Mouse (Mus musculus): Measurements from ENCODE around the gene Larp4b. TPM values are rescaled to one million over a fixed set of nuclear protein-coding genes. Genes with fewer than 3 reads are reported as not detected.

Gene Larp4b
- polyA plus RNA-seq, 1 experiment from 2014 or later = 37.9 TPM

- no peaks in the 10 kb centered on the region for H3K27me3 ChIP-seq (ENCODE audit: control insufficient read depth, insufficient read depth, low read length)
- no peak overlapping the region for H3K4me3 ChIP-seq (replicated peaks; ENCODE audit: low read length)
- H3K36me3 ChIP-seq (ENCODE audit: control insufficient read depth, insufficient read depth, low read length) = no peaks in the 10 kb centered on the region
- ATAC-seq (ENCODE audit: insufficient read depth, low FRiP score) = no peak
- no peaks in the 10 kb centered on the region for H3K9me3 ChIP-seq (replicated peaks; ENCODE audit: control insufficient read depth, low read length)
- no peak overlapping the region for H3K27ac ChIP-seq (ENCODE audit: low read length)
- H3K9ac ChIP-seq (ENCODE audit: low read length) = no peak overlapping the region
- 92% methylated on average over 3 of the region's 3 CpGs for WGBS
- H3K4me1 ChIP-seq (ENCODE audit: control insufficient read depth, insufficient read depth, low read length) = no peaks in the 10 kb centered on the region
- no peak overlapping the region for H3K4me2 ChIP-seq (ENCODE audit: low read depth, low read length)
These were observed 20.1 kb downstream of the Larp4b start for GRCm38 (mm10) chr13:9113735-9114134.

DNA sequence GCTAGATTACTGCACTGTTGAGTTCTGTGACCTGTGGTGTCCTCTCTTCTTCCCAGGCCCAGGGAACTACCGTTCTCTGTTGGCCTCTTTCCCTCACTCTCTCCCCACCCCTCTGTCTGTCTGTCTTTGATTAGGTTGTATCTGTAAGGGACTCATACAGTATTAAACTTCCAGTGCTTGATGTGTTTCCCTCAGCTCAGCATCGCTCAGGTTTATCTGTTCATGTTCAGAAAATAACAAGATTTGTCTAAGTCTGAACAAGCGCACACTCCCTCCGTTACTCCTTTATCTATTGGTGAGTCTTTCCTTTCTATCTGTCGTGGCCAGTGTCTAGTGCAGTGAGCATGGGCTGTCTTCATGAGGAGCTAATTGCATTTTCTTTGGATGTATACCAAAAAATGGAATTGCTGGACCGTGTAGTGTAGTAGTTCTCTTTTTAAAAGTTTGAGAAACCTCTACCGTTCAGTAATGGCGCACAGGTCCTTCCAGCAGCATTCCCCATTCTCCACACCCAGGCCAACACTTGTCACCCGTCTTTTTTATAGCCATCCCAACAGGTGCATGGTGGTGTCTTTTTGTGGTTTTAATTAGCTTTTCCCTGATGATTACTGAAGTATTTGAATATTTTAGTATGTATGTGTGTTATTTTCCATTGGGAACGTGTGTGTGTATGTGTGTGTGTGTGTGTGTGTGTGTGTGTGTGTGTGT, 27.3 kb downstream of the Larp4b start:
- H3K4me3 ChIP-seq (replicated peaks; ENCODE audit: low read length) = no peak overlapping the region
- no peak overlapping the region for H3K27ac ChIP-seq (ENCODE audit: low read length)
- H3K27me3 ChIP-seq (ENCODE audit: control insufficient read depth, insufficient read depth, low read length) = no peaks in the 10 kb centered on the region
- no peaks in the 10 kb centered on the region for H3K9me3 ChIP-seq (replicated peaks; ENCODE audit: control insufficient read depth, low read length)
- 86% methylated on average over 10 of the region's 10 CpGs for WGBS
- ATAC-seq (ENCODE audit: insufficient read depth, low FRiP score) = no peak
- H3K4me2 ChIP-seq (ENCODE audit: low read depth, low read length) = no peak overlapping the region
- peaks cover 16% of the 10 kb centered on the region for H3K36me3 ChIP-seq (ENCODE audit: control insufficient read depth, insufficient read depth, low read length)
- H3K4me1 ChIP-seq (ENCODE audit: control insufficient read depth, insufficient read depth, low read length) = no peaks in the 10 kb centered on the region
- H3K9ac ChIP-seq (ENCODE audit: low read length) = no peak overlapping the region

GRCm38 (mm10) chr13:9122045-9122444, 28.4 kb downstream of the Larp4b start:
- peaks cover 16% of the 10 kb centered on the region for H3K36me3 ChIP-seq (ENCODE audit: control insufficient read depth, insufficient read depth, low read length)
- no peak overlapping the region for H3K27ac ChIP-seq (ENCODE audit: low read length)
- 89% methylated on average over 4 of the region's 4 CpGs for WGBS
- no peak overlapping the region for H3K9ac ChIP-seq (ENCODE audit: low read length)
- H3K27me3 ChIP-seq (ENCODE audit: control insufficient read depth, insufficient read depth, low read length) = no peaks in the 10 kb centered on the region
- no peak for ATAC-seq (ENCODE audit: insufficient read depth, low FRiP score)
- H3K4me3 ChIP-seq (replicated peaks; ENCODE audit: low read length) = no peak overlapping the region
- H3K4me2 ChIP-seq (ENCODE audit: low read depth, low read length) = no peak overlapping the region
- H3K9me3 ChIP-seq (replicated peaks; ENCODE audit: control insufficient read depth, low read length) = no peaks in the 10 kb centered on the region
- no peaks in the 10 kb centered on the region for H3K4me1 ChIP-seq (ENCODE audit: control insufficient read depth, insufficient read depth, low read length)

- Histone ChIP-seq H3K4me2 (ENCODE audit: low read depth, low read length) (no peak overlapping the region), H3K4me1 (ENCODE audit: control insufficient read depth, insufficient read depth, low read length) (no peaks in the 10 kb centered on the region), H3K9me3 (replicated peaks; ENCODE audit: control insufficient read depth, low read length) (no peaks in the 10 kb centered on the region), H3K36me3 (ENCODE audit: control insufficient read depth, insufficient read depth, low read length) (peaks cover 16% of the 10 kb centered on the region), H3K27ac (ENCODE audit: low read length) (no peak overlapping the region), H3K9ac (ENCODE audit: low read length) (no peak overlapping the region), H3K27me3 (ENCODE audit: control insufficient read depth, insufficient read depth, low read length) (no peaks in the 10 kb centered on the region), H3K4me3 (replicated peaks; ENCODE audit: low read length) (no peak overlapping the region)
- no peak for ATAC-seq (ENCODE audit: insufficient read depth, low FRiP score)
- WGBS = 86% methylated on average over 7 of the region's 7 CpGs
These were observed 31.5 kb downstream of the Larp4b start for GRCm38 (mm10) chr13:9125193-9125592.

GRCm38 (mm10) chr13:9127715-9128114, 34.0 kb downstream of the Larp4b start:
- no peaks in the 10 kb centered on the region for H3K9me3 ChIP-seq (replicated peaks; ENCODE audit: control insufficient read depth, low read length)
- H3K27me3 ChIP-seq (ENCODE audit: control insufficient read depth, insufficient read depth, low read length) = no peaks in the 10 kb centered on the region
- ATAC-seq (ENCODE audit: insufficient read depth, low FRiP score) = no peak
- H3K4me1 ChIP-seq (ENCODE audit: control insufficient read depth, insufficient read depth, low read length) = no peaks in the 10 kb centered on the region
- WGBS = 79% methylated on average over 4 of the region's 4 CpGs
- no peak overlapping the region for H3K27ac ChIP-seq (ENCODE audit: low read length)
- no peak overlapping the region for H3K4me3 ChIP-seq (replicated peaks; ENCODE audit: low read length)
- H3K9ac ChIP-seq (ENCODE audit: low read length) = no peak overlapping the region
- no peak overlapping the region for H3K4me2 ChIP-seq (ENCODE audit: low read depth, low read length)
- peaks cover 21% of the 10 kb centered on the region for H3K36me3 ChIP-seq (ENCODE audit: control insufficient read depth, insufficient read depth, low read length)

DNA sequence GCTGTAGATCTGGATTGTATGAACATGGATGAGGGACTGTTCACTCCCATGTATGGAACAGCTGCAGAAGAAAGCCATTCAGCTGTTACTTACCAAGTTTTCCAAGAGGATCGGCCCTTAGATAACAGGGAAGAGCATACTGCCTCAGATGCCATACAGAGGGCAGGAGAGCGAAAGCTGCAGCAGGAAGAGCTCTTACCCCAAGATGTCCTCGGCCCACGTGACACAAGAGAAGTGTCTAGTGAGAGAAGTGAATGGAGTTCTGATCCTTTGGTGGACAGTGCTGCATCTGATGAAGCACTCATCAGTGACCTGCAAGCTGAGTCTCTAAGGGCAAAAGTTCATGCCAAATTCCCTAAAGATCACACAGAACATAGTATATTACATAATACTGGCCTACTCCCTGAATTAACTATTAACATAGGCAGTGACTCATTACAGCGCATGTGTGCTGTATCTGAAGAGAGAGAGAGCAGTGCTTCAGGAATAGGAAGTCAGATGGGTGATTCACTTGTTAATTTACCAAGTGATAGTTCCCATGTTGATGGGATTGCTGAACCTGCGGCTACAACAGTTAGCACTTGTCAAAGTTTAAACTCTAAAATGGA, 35.1 kb downstream of the Larp4b start:
- no peaks in the 10 kb centered on the region for H3K4me1 ChIP-seq (ENCODE audit: control insufficient read depth, insufficient read depth, low read length)
- no peak overlapping the region for H3K4me2 ChIP-seq (ENCODE audit: low read depth, low read length)
- ATAC-seq (ENCODE audit: insufficient read depth, low FRiP score) = no peak
- no peak overlapping the region for H3K4me3 ChIP-seq (replicated peaks; ENCODE audit: low read length)
- peaks cover 15% of the 10 kb centered on the region; the same call in 1 of the 2 replicates for H3K36me3 ChIP-seq (ENCODE audit: control insufficient read depth, insufficient read depth, low read length)
- WGBS = 92% methylated on average over 6 of the region's 6 CpGs
- H3K27ac ChIP-seq (ENCODE audit: low read length) = peak overlapping the region; percentile 27; the same call in 1 of the 2 replicates
- H3K9ac ChIP-seq (ENCODE audit: low read length) = no peak overlapping the region
- no peaks in the 10 kb centered on the region for H3K9me3 ChIP-seq (replicated peaks; ENCODE audit: control insufficient read depth, low read length)
- no peaks in the 10 kb centered on the region for H3K27me3 ChIP-seq (ENCODE audit: control insufficient read depth, insufficient read depth, low read length)

DNA sequence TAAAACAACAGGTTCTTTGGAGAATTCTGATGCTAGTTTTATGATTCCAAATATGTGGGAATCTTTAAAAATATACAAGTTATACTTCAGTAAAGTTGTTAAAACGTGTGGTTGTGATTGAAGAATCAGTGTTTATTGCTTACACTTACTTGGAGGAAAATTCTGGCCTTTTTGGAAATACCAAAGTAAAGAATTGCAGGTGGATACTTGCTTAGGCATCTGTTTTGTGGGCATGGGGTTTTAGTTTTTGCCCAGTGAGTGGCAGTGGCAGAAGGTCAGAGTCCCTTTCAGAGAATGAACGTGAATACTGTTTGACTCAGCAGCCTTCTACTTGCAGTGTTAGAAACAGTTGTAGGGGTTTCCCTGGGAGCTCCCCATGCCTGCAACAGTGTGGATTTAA, 40.7 kb downstream of the Larp4b start:
- WGBS = 82% methylated on average over 2 of the region's 2 CpGs
- no peak for ATAC-seq (ENCODE audit: insufficient read depth, low FRiP score)
- Histone ChIP-seq H3K4me1 (ENCODE audit: control insufficient read depth, insufficient read depth, low read length) (no peaks in the 10 kb centered on the region), H3K4me2 (ENCODE audit: low read depth, low read length) (no peak overlapping the region), H3K27me3 (ENCODE audit: control insufficient read depth, insufficient read depth, low read length) (no peaks in the 10 kb centered on the region), H3K27ac (ENCODE audit: low read length) (no peak overlapping the region), H3K9me3 (replicated peaks; ENCODE audit: control insufficient read depth, low read length) (no peaks in the 10 kb centered on the region), H3K36me3 (ENCODE audit: control insufficient read depth, insufficient read depth, low read length) (peaks cover 8% of the 10 kb centered on the region; the same call in 1 of the 2 replicates), H3K9ac (ENCODE audit: low read length) (no peak overlapping the region), H3K4me3 (replicated peaks; ENCODE audit: low read length) (no peak overlapping the region)

- peaks cover 9% of the 10 kb centered on the region; the same call in 1 of the 2 replicates for H3K36me3 ChIP-seq (ENCODE audit: control insufficient read depth, insufficient read depth, low read length)
- H3K27me3 ChIP-seq (ENCODE audit: control insufficient read depth, insufficient read depth, low read length) = no peaks in the 10 kb centered on the region
- 0 out of 2 replicates have a peak, but pooled peaks cover 4% of the 10 kb centered on the region for H3K4me1 ChIP-seq (ENCODE audit: control insufficient read depth, insufficient read depth, low read length)
- H3K9ac ChIP-seq (ENCODE audit: low read length) = no peak overlapping the region
- no peak overlapping the region for H3K27ac ChIP-seq (ENCODE audit: low read length)
- H3K4me2 ChIP-seq (ENCODE audit: low read depth, low read length) = no peak overlapping the region
- H3K4me3 ChIP-seq (replicated peaks; ENCODE audit: low read length) = no peak overlapping the region
- WGBS = 91% methylated on average over 6 of the region's 6 CpGs
- H3K9me3 ChIP-seq (replicated peaks; ENCODE audit: control insufficient read depth, low read length) = no peaks in the 10 kb centered on the region
- no peak for ATAC-seq (ENCODE audit: insufficient read depth, low FRiP score)
These were observed 42.4 kb downstream of the Larp4b start for GRCm38 (mm10) chr13:9136088-9136487.

DNA sequence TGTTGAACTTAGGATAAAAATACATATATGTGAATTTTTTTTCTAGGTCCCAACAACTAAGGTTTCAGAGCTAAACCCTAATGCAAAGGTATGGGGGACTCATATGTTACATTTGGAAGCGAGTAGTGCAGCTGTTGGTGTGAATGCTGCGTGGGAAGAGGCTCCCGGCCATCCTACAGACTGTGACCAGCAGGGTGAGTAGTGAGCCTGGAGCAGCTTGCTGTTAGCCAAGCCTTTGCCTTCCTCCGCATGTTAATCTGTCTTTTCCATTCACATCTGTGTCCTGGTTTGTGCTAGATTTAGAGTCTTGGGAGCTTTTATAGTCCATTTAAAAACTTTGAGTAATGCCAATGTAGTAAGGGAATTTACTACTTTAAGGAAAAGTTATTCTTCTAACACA, 43.1 kb downstream of the Larp4b start:
- ATAC-seq (ENCODE audit: insufficient read depth, low FRiP score) = no peak
- Histone ChIP-seq H3K9me3 (replicated peaks; ENCODE audit: control insufficient read depth, low read length) (no peaks in the 10 kb centered on the region), H3K4me2 (ENCODE audit: low read depth, low read length) (no peak overlapping the region), H3K4me1 (ENCODE audit: control insufficient read depth, insufficient read depth, low read length) (0 out of 2 replicates have a peak, but pooled peaks cover 4% of the 10 kb centered on the region), H3K4me3 (replicated peaks; ENCODE audit: low read length) (no peak overlapping the region), H3K27me3 (ENCODE audit: control insufficient read depth, insufficient read depth, low read length) (no peaks in the 10 kb centered on the region), H3K36me3 (ENCODE audit: control insufficient read depth, insufficient read depth, low read length) (0 out of 2 replicates have a peak, but pooled peaks cover 2% of the 10 kb centered on the region), H3K9ac (ENCODE audit: low read length) (no peak overlapping the region), H3K27ac (ENCODE audit: low read length) (no peak overlapping the region)
- 65% methylated on average over 4 of the region's 4 CpGs for WGBS

All from stomach, embryonic 16.5 days (tissue).